Mouse (Mus musculus) intestine, postnatal 0 days (tissue): ENCODE measurements at regions not wholly inside any gene's neighbourhood (a gene's known extent, or its start where the extent isn't known, plus 50 kb on each side); places are given as distances from the start of the nearest gene placed in this dataset.

Source experiments
- ATAC-seq: fragments of 200-750 bp; cut with Nextera tagmentation; 2 replicates; pipeline ENCODE4 v1.8.0; 2017; ENCODE audit warnings: mild to moderate bottlenecking, moderate TSS enrichment, moderate library complexity
- H3K27ac ChIP-seq: fragments of 300-500 bp; sonication (generic); 2 replicates; pipeline ENCODE4 v1.5.1; 2014; ENCODE audit warnings: mild to moderate bottlenecking, low read depth, low read length, moderate library complexity
- H3K27me3 ChIP-seq: fragments of 300-500 bp; sonication (generic); replicated peaks from 2 replicates; pipeline ENCODE4 v1.6.1; 2014; ENCODE audit warnings: low read length, mixed read lengths; ENCODE audit not compliant: control insufficient read depth, insufficient read depth
- H3K36me3 ChIP-seq: fragments of 300-500 bp; sonication (generic); 2 replicates; pipeline ENCODE4 v1.6.1; 2014; ENCODE audit warnings: mild to moderate bottlenecking, moderate library complexity; ENCODE audit not compliant: control insufficient read depth, insufficient read depth
- H3K4me1 ChIP-seq: fragments of 300-500 bp; sonication (generic); replicated peaks from 2 replicates; pipeline ENCODE4 v1.6.1; 2014; ENCODE audit warnings: antibody characterized with exemption, low read length, mixed read lengths; ENCODE audit not compliant: control insufficient read depth, insufficient read depth
- H3K4me2 ChIP-seq: fragments of 300-500 bp; sonication (generic); replicated peaks from 2 replicates; pipeline ENCODE4 v1.6.1; 2014; ENCODE audit warnings: low read depth, mild to moderate bottlenecking, moderate library complexity
- H3K4me3 ChIP-seq: fragments of 300-500 bp; sonication (generic); 2 replicates; pipeline ENCODE4 v1.5.1; 2014; ENCODE audit warnings: low read depth, low read length
- H3K9ac ChIP-seq: fragments of 300-500 bp; sonication (generic); 2 replicates; pipeline ENCODE4 v1.6.1; 2014; ENCODE audit warnings: mild to moderate bottlenecking, low read depth, low read length
- H3K9me3 ChIP-seq: fragments of 300-500 bp; sonication (generic); 2 replicates; pipeline ENCODE4 v1.6.1; 2016; ENCODE audit warnings: mixed run types; ENCODE audit not compliant: control insufficient read depth
- CTCF ChIP-seq: sonication (generic); IDR thresholded peaks from 2 replicates; pipeline ENCODE4 v1.5.1; 2016; ENCODE audit warnings: low read depth, mild to moderate bottlenecking, control low read depth, antibody characterized with exemption, moderate library complexity
- WGBS: fragments of 180-500 bp; shearing (Covaris S2); extraction: QIAGEN DNeasy Blood & Tissue Kit; methylation state at CpG from one replicate; pipeline ENCODE4 v1.1.7; 2014; 5-methylcytosine and 5-hydroxymethylcytosine counted together

- no peak for ATAC-seq
- Histone ChIP-seq H3K4me1 (no peaks in the 10 kb centered on the region), H3K9ac (no peak overlapping the region), H3K4me2 (no peak overlapping the region), H3K9me3 (no peaks in the 10 kb centered on the region), H3K27ac (no peak overlapping the region), H3K4me3 (no peak overlapping the region), H3K27me3 (no peaks in the 10 kb centered on the region), H3K36me3 (no peaks in the 10 kb centered on the region)
- TF ChIP-seq CTCF = no peak
- WGBS = 74% methylated on average over 3 of the region's 3 CpGs
Observed at GRCm38 (mm10) chr1:57144181-57144580, 165.7 kb upstream of the Satb2 start.

- no peak overlapping the region for H3K9ac ChIP-seq
- no peak overlapping the region for H3K4me2 ChIP-seq
- no peaks in the 10 kb centered on the region for H3K36me3 ChIP-seq
- no peak overlapping the region for H3K4me3 ChIP-seq
- TF ChIP-seq CTCF = no peak
- no peak for ATAC-seq
- no peaks in the 10 kb centered on the region for H3K9me3 ChIP-seq
- no peaks in the 10 kb centered on the region for H3K27me3 ChIP-seq
- H3K4me1 ChIP-seq = no peaks in the 10 kb centered on the region
- H3K27ac ChIP-seq = no peak overlapping the region
- WGBS = 54% methylated on average over 7 of the region's 7 CpGs
Observed at GRCm38 (mm10) chr1:57155869-57156268, 177.4 kb upstream of the Satb2 start.

DNA sequence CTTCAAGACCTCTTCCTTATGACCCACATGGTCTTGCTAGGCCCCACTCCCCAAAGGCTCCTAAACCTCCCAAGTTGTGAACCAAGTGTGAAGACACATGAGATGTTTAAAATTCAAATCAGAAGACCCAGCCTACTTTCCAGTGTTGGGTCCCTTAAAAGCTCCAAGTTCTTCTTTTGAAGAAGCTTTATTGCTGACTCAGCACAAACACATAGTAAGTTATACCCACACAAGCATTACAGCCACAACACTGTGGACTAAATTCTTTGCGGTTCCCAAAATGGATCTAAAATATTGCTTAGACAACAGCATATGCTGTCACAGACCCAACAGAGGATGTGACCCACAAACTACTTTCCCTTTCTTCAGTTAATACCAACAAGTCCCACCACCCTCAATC is 186.0 kb upstream of the Satb2 start:
- Histone ChIP-seq H3K4me2 (no peak overlapping the region), H3K9me3 (no peaks in the 10 kb centered on the region), H3K4me1 (no peaks in the 10 kb centered on the region), H3K27ac (no peak overlapping the region), H3K4me3 (no peak overlapping the region), H3K27me3 (no peaks in the 10 kb centered on the region), H3K36me3 (no peaks in the 10 kb centered on the region), H3K9ac (no peak overlapping the region)
- no peak for TF ChIP-seq CTCF
- no peak for ATAC-seq
- WGBS = 100% methylated on average over 1 of the region's 1 CpGs

GRCm38 (mm10) chr1:57174289-57174890 is 195.9 kb upstream of the Satb2 start:
- H3K9ac ChIP-seq = no peak overlapping the region
- ATAC-seq = no peak
- H3K9me3 ChIP-seq = no peaks in the 10 kb centered on the region
- H3K27me3 ChIP-seq = no peaks in the 10 kb centered on the region
- H3K4me2 ChIP-seq = no peak overlapping the region
- TF ChIP-seq CTCF = no peak
- no peak overlapping the region for H3K4me3 ChIP-seq
- H3K27ac ChIP-seq = no peak overlapping the region
- no peaks in the 10 kb centered on the region for H3K36me3 ChIP-seq
- WGBS = 64% methylated on average over 10 of the region's 10 CpGs
- no peaks in the 10 kb centered on the region for H3K4me1 ChIP-seq

DNA sequence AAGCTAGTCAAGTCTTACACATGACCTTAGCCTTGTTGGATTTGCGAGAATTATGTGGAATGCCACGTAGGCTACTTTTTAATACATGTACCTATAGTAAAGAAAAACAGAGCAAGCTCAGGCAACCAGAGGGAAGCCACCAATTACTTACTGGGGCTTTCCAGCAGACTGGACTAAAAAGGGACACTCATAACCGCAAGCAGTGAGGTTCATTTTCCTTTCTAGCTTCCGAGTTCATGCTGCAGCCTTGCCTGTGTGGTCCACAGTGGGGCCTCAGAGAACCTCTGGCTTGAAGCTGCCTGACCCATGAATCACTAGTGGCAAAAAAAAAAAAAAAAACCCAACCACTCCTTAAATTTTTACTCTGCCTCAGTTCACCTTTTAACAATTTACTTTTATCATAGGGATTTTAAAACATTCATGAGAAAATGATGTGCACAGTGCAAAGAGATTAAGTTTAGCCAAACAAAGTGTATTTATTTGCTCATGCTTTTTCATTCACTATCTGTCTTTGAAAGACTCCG is 188.6 kb upstream of the 1700066M21Rik start:
- WGBS = 80% methylated on average over 5 of the region's 5 CpGs
- Histone ChIP-seq H3K4me1 (no peaks in the 10 kb centered on the region), H3K36me3 (no peaks in the 10 kb centered on the region), H3K4me2 (no peak overlapping the region), H3K27me3 (no peaks in the 10 kb centered on the region), H3K9ac (no peak overlapping the region), H3K4me3 (no peak overlapping the region), H3K9me3 (no peaks in the 10 kb centered on the region), H3K27ac (no peak overlapping the region)
- no peak for ATAC-seq
- no peak for TF ChIP-seq CTCF

DNA sequence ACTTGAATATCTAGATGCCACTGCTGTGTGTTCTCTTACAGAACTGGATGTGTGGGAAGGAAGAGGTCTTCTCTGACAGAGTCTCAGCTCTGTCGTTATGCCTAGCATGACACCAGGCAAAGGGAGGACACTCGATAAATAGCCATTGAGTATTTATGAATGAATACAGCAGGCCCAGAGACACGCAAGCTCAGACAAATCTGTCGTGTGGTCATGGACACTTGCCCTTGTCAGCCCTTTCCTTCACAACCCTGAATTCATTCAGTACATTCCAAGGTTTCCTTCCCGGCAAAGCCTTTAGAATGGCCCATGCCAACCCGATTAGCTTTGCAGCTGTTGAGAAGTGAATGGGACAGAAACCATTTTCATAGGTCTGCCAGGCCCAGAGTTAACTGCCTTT is 176.1 kb upstream of the 1700066M21Rik start:
- H3K9me3 ChIP-seq = no peaks in the 10 kb centered on the region
- H3K4me1 ChIP-seq = no peaks in the 10 kb centered on the region
- no peaks in the 10 kb centered on the region for H3K36me3 ChIP-seq
- no peak overlapping the region for H3K4me2 ChIP-seq
- ATAC-seq = no peak
- H3K27ac ChIP-seq = no peak overlapping the region
- 52% methylated on average over 6 of the region's 6 CpGs for WGBS
- H3K27me3 ChIP-seq = no peaks in the 10 kb centered on the region
- H3K9ac ChIP-seq = no peak overlapping the region
- H3K4me3 ChIP-seq = no peak overlapping the region
- TF ChIP-seq CTCF = no peak

DNA sequence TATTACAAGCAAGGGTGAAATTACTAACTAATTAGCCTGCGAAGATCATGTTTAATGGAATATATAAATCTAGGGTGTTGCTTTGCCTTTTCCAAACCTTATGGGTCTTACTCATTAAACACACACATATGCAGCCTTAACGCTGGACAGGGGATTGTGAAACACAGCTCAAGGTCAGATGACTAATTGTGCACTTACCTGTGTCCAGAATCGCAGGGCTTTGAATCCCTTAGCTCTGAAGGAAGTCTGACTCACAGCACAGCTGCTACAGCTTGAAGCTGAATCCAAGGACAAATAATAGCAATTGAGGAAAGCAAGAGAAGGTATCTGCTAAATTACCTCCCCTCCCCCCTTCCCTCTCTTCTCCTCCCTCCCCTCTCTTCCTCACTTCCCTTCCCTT is 173.1 kb upstream of the 1700066M21Rik start:
- Histone ChIP-seq H3K4me1 (no peaks in the 10 kb centered on the region), H3K4me3 (no peak overlapping the region), H3K27ac (no peak overlapping the region), H3K36me3 (no peaks in the 10 kb centered on the region), H3K9ac (no peak overlapping the region), H3K27me3 (no peaks in the 10 kb centered on the region), H3K9me3 (no peaks in the 10 kb centered on the region), H3K4me2 (no peak overlapping the region)
- TF ChIP-seq CTCF = no peak
- no peak for ATAC-seq
- 26% methylated on average over 3 of the region's 3 CpGs for WGBS
